Mouse (Mus musculus) cerebellum, postnatal 4 days (tissue): ENCODE measurements around the gene Htra3.

Source experiments
- DNase-seq, 2 experiments: peaks; one replicate each; pipeline ENCODE4 v3.0.0; 2022; ENCODE audit warnings: low spot score in 2 of 2, mixed read lengths in 1 of 2

Htra3 gene

GRCm38 (mm10) chr5:35679256-35680155 lies at the start of gene Htra3:
Gene Htra3 (minus strand): TSS chr5:35679782.
- DNase-seq, result no peak

- DNase-seq, result no peak
Measured at GRCm38 (mm10) chr5:35728957-35729460, 49.4 kb upstream of the Htra3 start.

- DNase-seq, result no peak
Measured at GRCm38 (mm10) chr5:35728344-35728956, 48.9 kb upstream of the Htra3 start.

GRCm38 (mm10) chr5:35727447-35727846 lies 47.9 kb upstream of the Htra3 start:
- no peak for DNase-seq

GRCm38 (mm10) chr5:35725840-35726239 lies 46.3 kb upstream of the Htra3 start:
- no peak for DNase-seq

- DNase-seq, result no peak
Measured at GRCm38 (mm10) chr5:35723900-35724299, 44.3 kb upstream of the Htra3 start.

- no peak for DNase-seq
Measured at GRCm38 (mm10) chr5:35722654-35723053, 43.1 kb upstream of the Htra3 start.

- DNase-seq, result no peak
Measured at GRCm38 (mm10) chr5:35721933-35722332, 42.4 kb upstream of the Htra3 start.

- DNase-seq, result no peak
Measured at GRCm38 (mm10) chr5:35719880-35720279, 40.3 kb upstream of the Htra3 start.

- no peak for DNase-seq
Measured at GRCm38 (mm10) chr5:35719343-35719742, 39.8 kb upstream of the Htra3 start.

GRCm38 (mm10) chr5:35718817-35719216 lies 39.2 kb upstream of the Htra3 start:
- DNase-seq, result no peak

GRCm38 (mm10) chr5:35717946-35718345 lies 38.4 kb upstream of the Htra3 start:
- DNase-seq, result peak in 1 of 2 experiments; percentile 46

GRCm38 (mm10) chr5:35717455-35717854 lies 37.9 kb upstream of the Htra3 start:
- no peak for DNase-seq

- DNase-seq, result peak; percentile 64 to 76
Measured at GRCm38 (mm10) chr5:35713649-35714354, 34.2 kb upstream of the Htra3 start.

GRCm38 (mm10) chr5:35712517-35712916 lies 32.9 kb upstream of the Htra3 start:
- DNase-seq, result no peak

- DNase-seq, result no peak
Measured at GRCm38 (mm10) chr5:35710931-35711330, 31.3 kb upstream of the Htra3 start.

GRCm38 (mm10) chr5:35710481-35710880 lies 30.9 kb upstream of the Htra3 start:
- DNase-seq, result no peak

- no peak for DNase-seq
Measured at GRCm38 (mm10) chr5:35705411-35705810, 25.8 kb upstream of the Htra3 start.

- DNase-seq, result no peak
Measured at GRCm38 (mm10) chr5:35703814-35704213, 24.2 kb upstream of the Htra3 start.

GRCm38 (mm10) chr5:35703183-35703582 lies 23.6 kb upstream of the Htra3 start:
- no peak for DNase-seq

GRCm38 (mm10) chr5:35702582-35703140 lies 23.1 kb upstream of the Htra3 start:
- DNase-seq, result no peak

GRCm38 (mm10) chr5:35701042-35701441 lies 21.5 kb upstream of the Htra3 start:
- DNase-seq, result peak; percentile 43 to 73
